Mouse (Mus musculus): ENCODE measurements at regions not wholly inside any gene's neighbourhood (a gene's known extent, or its start where the extent isn't known, plus 50 kb on each side); places are given as distances from the start of the nearest gene placed in this dataset.
A peak's percentile ranks its signal among the peaks of the same experiment; 100 is the strongest.

DNA sequence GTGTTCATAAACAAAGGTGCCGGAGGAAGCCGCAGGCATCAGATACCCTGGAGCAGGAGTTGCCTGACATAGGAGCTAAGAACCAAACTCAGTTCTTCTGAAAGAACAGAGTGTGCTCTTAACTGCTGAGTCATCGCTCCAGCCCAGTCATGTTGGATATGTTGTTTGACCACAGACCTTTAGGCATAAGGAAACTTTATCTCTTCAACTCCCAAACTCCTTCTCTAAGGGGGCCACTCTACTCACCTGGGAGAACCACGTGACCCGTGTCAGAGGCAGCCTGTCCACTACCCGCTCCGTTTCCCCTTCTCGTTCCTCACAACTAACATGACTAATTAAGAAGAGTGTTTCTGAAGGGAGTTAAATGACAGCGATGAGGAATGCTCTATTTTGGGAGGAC is 103.2 kb downstream of the Hlx start:
- no peak overlapping the region for H3K9ac ChIP-seq
- no peaks in the 10 kb centered on the region for H3K27me3 ChIP-seq (replicated peaks)
- peak; percentile 61; the same call in 1 of the 2 replicates for ATAC-seq (ENCODE audit: extremely low read depth, insufficient number of reproducible peaks, low FRiP score, low TSS enrichment)
- H3K4me1 ChIP-seq: peaks cover 25% of the 10 kb centered on the region
- H3K9me3 ChIP-seq: no peaks in the 10 kb centered on the region
- H3K27ac ChIP-seq (replicated peaks): peak overlapping the region; percentile 24; the same call in 1 of the 2 replicates
- WGBS: 57% methylated on average over 9 of the region's 9 CpGs
- H3K4me3 ChIP-seq: no peak overlapping the region
- H3K36me3 ChIP-seq: no peaks in the 10 kb centered on the region
- H3K4me2 ChIP-seq: peak overlapping the region; percentile 29

DNA sequence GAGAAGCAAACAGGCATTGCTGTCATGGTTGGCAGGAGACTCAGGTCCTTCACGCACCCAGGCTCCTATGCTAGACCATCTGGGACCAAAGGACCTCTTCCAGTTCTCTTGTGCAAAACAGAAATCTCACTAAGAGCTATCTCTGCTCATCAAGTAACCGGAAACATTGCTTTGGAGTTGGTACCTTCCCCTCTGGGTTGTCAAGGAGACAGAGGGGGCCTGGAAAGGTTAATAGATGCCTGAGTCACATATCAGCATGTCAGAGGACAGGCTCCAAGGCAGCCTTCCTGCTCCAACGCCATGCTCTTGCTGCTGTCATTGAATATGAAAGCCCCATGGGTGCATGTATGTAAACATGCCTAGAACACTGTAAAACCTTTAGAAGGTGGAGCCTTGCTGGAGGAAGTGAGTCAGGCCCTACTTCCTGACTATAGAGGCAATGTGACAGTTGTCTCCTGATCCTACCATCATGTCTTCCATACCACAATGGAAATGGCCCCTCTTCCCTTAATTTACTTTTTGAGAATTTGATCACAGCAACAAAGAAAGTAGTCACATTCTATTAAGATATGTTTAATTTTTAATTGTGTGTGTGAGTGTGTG is 103.8 kb downstream of the Hlx start:
- Histone ChIP-seq H3K9me3 (no peaks in the 10 kb centered on the region), H3K9ac (no peak overlapping the region), H3K36me3 (no peaks in the 10 kb centered on the region), H3K27me3 (replicated peaks) (no peaks in the 10 kb centered on the region), H3K4me1 (peaks cover 25% of the 10 kb centered on the region), H3K4me2 (no peak overlapping the region), H3K4me3 (no peak overlapping the region), H3K27ac (replicated peaks) (0 out of 2 replicates have a peak overlapping the region, but pooled peaks have one; percentile 24)
- 64% methylated on average over 3 of the region's 3 CpGs for WGBS
- ATAC-seq (ENCODE audit: extremely low read depth, insufficient number of reproducible peaks, low FRiP score, low TSS enrichment): no peak

DNA sequence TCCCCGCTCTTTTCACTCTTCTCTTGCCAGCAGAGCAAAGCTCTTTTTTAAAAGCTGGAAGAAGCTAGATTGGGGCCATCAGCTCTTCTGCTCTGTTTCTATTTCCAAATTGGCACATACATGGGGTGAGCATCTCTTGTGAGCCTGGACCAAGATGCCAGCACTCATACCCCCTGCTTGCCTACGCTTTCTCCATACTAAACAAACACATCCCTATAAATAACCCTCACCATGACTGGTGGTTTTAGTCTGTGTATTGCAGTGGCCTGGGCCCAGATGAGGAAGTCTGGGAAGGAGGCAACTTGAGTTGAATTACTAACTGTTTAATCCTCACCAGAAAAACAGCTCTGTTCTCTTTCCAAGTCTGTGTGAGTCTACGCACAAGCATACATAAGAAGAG is 110.0 kb downstream of the Hlx start:
- H3K9ac ChIP-seq: no peak overlapping the region
- no peaks in the 10 kb centered on the region for H3K9me3 ChIP-seq
- H3K27me3 ChIP-seq (replicated peaks): no peaks in the 10 kb centered on the region
- peaks cover 7% of the 10 kb centered on the region; the same call in 1 of the 2 replicates for H3K4me1 ChIP-seq
- no peak for ATAC-seq (ENCODE audit: extremely low read depth, insufficient number of reproducible peaks, low FRiP score, low TSS enrichment)
- no peak overlapping the region for H3K27ac ChIP-seq (replicated peaks)
- WGBS: 81% methylated on average over 3 of the region's 3 CpGs
- H3K4me3 ChIP-seq: no peak overlapping the region
- no peak overlapping the region for H3K4me2 ChIP-seq
- no peaks in the 10 kb centered on the region for H3K36me3 ChIP-seq

DNA sequence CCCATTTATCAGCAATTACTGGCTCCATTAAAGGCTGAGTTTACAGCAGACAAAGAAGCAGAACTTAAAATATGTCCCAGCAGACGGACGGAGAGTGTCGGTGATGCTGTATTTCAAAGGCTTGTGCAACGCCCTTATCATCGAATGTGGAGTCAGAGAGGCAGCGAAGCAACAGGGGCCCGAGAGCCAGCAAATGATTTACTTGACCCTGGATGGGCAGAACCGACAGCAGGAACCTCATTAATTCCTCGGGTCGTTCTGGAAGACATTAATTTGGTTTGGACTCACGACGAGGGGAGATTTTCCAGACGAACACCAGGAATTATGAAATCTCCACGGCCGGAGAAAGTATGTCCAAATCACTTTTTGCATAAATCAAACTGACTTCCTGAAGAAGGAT is 110.5 kb downstream of the Hlx start:
- no peak for ATAC-seq (ENCODE audit: extremely low read depth, insufficient number of reproducible peaks, low FRiP score, low TSS enrichment)

DNA sequence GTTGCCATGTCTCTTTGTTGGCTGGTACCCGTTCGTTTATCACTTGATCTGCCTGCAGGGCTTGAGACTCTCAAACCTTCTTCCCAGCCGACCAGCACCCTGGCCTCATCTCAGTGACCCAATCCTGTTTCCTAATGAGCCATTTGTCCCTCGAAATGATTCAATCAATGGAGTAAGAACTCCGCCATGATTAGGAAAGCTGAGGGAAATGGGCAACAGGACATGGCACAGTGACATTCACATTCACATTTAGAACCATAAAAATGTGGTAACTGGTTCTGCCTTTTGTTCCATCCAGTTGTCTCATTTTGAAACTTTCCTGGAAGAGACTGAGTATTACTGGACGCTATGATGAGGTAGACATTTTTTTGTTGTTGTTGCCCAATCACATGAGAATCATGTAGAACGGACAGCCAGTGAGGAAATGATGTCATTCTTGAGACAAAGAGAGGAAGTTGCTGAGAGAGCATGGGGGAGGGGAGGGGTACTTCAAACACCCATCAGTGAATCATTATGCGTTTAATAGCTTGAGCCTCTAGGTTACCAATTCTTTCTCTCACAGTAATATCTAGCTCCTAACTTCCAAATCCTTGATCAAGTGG is 114.5 kb downstream of the Hlx start:
- H3K27me3 ChIP-seq (replicated peaks): no peaks in the 10 kb centered on the region
- no peak overlapping the region for H3K9ac ChIP-seq
- H3K4me2 ChIP-seq: no peak overlapping the region
- H3K27ac ChIP-seq (replicated peaks): no peak overlapping the region
- peaks cover 7% of the 10 kb centered on the region; the same call in 1 of the 2 replicates for H3K4me1 ChIP-seq
- H3K9me3 ChIP-seq: no peaks in the 10 kb centered on the region
- no peak for ATAC-seq (ENCODE audit: extremely low read depth, insufficient number of reproducible peaks, low FRiP score, low TSS enrichment)
- no peak overlapping the region for H3K4me3 ChIP-seq
- 66% methylated on average over 8 of the region's 8 CpGs for WGBS
- H3K36me3 ChIP-seq: no peaks in the 10 kb centered on the region

More for the DNA sequence above, 110.5 kb downstream of the Hlx start:
- Histone ChIP-seq H3K36me3 (no peaks in the 10 kb centered on the region), H3K9me3 (no peaks in the 10 kb centered on the region), H3K4me3 (no peak overlapping the region), H3K27ac (replicated peaks) (no peak overlapping the region), H3K4me1 (peaks cover 7% of the 10 kb centered on the region; the same call in 1 of the 2 replicates), H3K9ac (no peak overlapping the region), H3K4me2 (no peak overlapping the region), H3K27me3 (replicated peaks) (no peaks in the 10 kb centered on the region)
- 51% methylated on average over 15 of the region's 15 CpGs for WGBS

DNA sequence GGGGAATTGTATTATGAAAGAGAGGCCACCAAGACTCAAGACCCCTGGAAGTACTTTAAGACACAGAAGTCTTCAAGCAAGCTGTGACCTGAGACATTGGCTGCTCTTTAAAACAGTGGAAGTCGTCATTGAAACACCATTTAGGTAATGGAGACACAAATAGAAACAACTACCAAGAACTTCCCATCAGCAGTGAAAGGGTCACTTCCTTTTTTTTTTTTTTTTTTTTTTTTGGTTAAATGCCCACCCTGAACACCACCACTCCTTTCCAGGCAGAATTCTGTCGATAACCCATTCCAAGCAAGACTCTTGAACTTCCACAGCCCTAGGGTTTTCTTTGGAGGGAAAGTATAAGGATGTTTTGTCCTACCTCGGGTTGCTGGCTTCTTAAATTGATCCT is 116.4 kb downstream of the Hlx start:
- Histone ChIP-seq H3K27ac (replicated peaks) (no peak overlapping the region), H3K4me2 (no peak overlapping the region), H3K27me3 (replicated peaks) (peaks cover 3% of the 10 kb centered on the region; the same call in 1 of the 2 replicates), H3K36me3 (no peaks in the 10 kb centered on the region), H3K9me3 (no peaks in the 10 kb centered on the region), H3K4me1 (no peaks in the 10 kb centered on the region), H3K9ac (no peak overlapping the region), H3K4me3 (no peak overlapping the region)
- WGBS: 59% methylated on average over 3 of the region's 3 CpGs
- ATAC-seq (ENCODE audit: extremely low read depth, insufficient number of reproducible peaks, low FRiP score, low TSS enrichment): no peak

DNA sequence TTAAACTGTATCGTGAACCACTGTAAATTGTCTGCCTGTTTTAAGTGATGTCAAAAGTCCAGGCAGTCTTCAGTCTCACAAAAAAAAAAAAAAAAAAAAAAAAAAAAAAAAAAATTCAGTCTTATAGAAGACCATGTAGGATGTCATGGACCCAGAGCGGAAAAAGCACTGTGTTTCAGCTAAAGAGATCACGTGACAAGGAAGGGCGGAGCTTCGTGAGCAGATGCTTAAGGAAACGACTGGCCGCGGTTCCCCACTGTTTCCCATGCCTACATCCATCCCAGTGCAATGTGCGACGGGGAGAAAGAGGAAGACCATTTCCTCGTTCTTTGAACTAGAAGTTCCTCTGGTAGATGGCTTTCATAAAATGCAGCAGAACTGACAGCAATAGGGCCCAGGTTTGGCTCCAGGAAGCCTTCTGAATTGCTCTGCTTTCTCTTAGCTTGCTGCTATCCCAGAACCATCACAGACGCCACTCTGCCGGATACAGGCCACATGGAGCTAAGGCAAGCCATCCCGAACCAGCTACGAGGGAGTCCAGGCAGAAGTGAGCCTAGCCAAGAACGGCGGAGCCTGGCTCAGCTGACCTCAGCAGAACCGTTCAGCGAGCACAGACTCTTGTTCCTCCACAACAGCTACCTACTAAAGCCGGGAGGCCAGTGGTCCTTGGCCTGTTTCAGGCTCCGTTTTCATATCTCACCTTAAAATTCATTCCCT is 117.6 kb downstream of the Hlx start:
- H3K4me3 ChIP-seq: no peak overlapping the region
- no peak overlapping the region for H3K27ac ChIP-seq (replicated peaks)
- H3K27me3 ChIP-seq (replicated peaks): peaks cover 12% of the 10 kb centered on the region; the same call in 1 of the 2 replicates
- H3K4me1 ChIP-seq: no peaks in the 10 kb centered on the region
- WGBS: 75% methylated on average over 21 of the region's 21 CpGs
- H3K9ac ChIP-seq: no peak overlapping the region
- no peaks in the 10 kb centered on the region for H3K36me3 ChIP-seq
- no peaks in the 10 kb centered on the region for H3K9me3 ChIP-seq
- ATAC-seq (ENCODE audit: extremely low read depth, insufficient number of reproducible peaks, low FRiP score, low TSS enrichment): no peak
- no peak overlapping the region for H3K4me2 ChIP-seq

DNA sequence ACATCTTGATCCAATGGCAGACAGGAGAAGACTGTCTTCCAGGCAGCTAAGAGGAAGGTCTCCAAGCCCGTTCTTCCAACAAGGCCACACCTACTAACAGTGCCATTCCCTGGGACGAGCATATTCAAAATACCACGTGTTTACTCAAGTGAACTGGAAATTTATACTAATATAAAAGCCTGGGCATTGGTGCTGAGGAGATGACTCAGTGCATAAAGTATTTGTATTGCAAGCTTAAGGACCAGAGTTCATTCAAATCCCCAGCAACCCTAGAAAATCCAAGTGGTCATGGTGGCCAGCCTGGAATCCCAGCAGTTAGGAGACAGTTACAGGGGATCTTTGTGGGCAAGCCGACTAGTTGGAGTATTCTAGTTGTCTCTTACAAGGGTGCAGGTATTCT is 119.5 kb downstream of the Hlx start:
- no peak for ATAC-seq (ENCODE audit: extremely low read depth, insufficient number of reproducible peaks, low FRiP score, low TSS enrichment)
- H3K9me3 ChIP-seq: no peaks in the 10 kb centered on the region
- no peak overlapping the region for H3K9ac ChIP-seq
- WGBS: 78% methylated on average over 4 of the region's 4 CpGs
- peaks cover 17% of the 10 kb centered on the region; the same call in 1 of the 2 replicates for H3K27me3 ChIP-seq (replicated peaks)
- H3K36me3 ChIP-seq: no peaks in the 10 kb centered on the region
- H3K4me1 ChIP-seq: no peaks in the 10 kb centered on the region
- no peak overlapping the region for H3K4me3 ChIP-seq
- no peak overlapping the region for H3K27ac ChIP-seq (replicated peaks)
- H3K4me2 ChIP-seq: no peak overlapping the region

DNA sequence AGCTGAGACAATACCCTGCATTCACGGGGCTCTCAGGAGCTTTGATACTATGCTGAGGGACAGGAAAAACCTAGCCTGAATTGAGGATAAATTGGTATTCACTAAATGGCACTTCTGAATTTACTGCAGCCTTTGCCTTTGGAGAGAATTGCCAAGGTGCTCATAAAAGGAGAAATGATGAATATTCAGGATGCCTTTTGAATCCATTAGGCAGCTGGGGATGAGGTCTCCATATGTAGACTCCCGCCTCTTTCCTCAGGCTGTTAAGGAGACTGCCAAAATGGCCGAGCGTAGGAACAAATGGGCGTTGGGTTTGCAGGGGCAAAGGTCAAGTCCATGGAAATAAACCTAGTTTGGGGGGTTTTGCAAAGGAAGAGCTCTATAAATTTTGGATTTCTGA is 123.5 kb downstream of the Hlx start:
- Histone ChIP-seq H3K9me3 (no peaks in the 10 kb centered on the region), H3K4me1 (peaks cover 7% of the 10 kb centered on the region), H3K4me2 (no peak overlapping the region), H3K9ac (no peak overlapping the region), H3K36me3 (no peaks in the 10 kb centered on the region), H3K4me3 (no peak overlapping the region), H3K27me3 (replicated peaks) (peaks cover 32% of the 10 kb centered on the region), H3K27ac (replicated peaks) (no peak overlapping the region)
- no peak for ATAC-seq (ENCODE audit: extremely low read depth, insufficient number of reproducible peaks, low FRiP score, low TSS enrichment)
- WGBS: 70% methylated on average over 5 of the region's 5 CpGs

DNA sequence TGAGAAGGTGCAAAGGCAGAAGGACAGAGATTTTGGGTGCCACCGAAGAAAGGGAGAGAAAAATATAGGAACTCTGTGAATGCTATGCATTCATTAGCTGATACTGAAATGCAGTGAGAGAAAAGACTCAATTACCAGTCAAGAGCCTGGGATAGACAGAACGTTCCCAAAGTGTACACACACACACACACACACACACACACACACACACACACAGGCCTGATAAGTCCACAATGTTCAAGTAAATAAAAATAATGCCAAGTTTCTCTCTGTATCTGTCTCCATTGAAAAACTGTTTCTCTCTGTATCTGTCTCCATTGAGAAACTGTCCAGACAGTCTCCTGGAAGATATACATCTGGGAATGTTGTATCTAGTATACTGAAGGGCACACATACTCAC is 124.1 kb downstream of the Hlx start:
- H3K27me3 ChIP-seq (replicated peaks): peaks cover 32% of the 10 kb centered on the region
- peaks cover 7% of the 10 kb centered on the region for H3K4me1 ChIP-seq
- H3K4me2 ChIP-seq: no peak overlapping the region
- 60% methylated on average over 2 of the region's 2 CpGs for WGBS
- no peaks in the 10 kb centered on the region for H3K9me3 ChIP-seq
- H3K27ac ChIP-seq (replicated peaks): no peak overlapping the region
- no peaks in the 10 kb centered on the region for H3K36me3 ChIP-seq
- ATAC-seq (ENCODE audit: extremely low read depth, insufficient number of reproducible peaks, low FRiP score, low TSS enrichment): no peak
- no peak overlapping the region for H3K4me3 ChIP-seq
- no peak overlapping the region for H3K9ac ChIP-seq

DNA sequence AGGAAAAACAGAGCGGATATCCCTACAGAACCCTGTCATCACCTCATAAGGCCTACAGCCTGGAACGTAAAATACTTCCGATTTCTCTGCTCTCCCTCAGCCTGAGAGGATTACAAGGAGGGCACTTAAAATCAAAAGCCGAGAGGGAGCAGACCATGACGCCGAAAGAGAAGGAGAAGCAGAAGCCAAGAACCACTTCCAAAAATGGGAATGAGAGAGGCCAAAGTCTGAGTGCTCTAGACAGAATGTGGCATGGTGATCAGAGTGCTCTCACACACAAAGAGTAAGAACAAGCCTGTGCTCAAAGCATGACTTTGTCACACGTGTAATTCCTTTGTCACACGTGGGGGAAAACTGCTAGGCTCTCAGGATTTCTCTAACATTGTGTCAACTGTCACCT is 125.9 kb downstream of the Hlx start:
- no peak overlapping the region for H3K27ac ChIP-seq (replicated peaks)
- H3K36me3 ChIP-seq: no peaks in the 10 kb centered on the region
- peaks cover 34% of the 10 kb centered on the region for H3K27me3 ChIP-seq (replicated peaks)
- H3K4me3 ChIP-seq: no peak overlapping the region
- 30% methylated on average over 8 of the region's 8 CpGs for WGBS
- peak overlapping the region; percentile 30 for H3K4me2 ChIP-seq
- no peak for ATAC-seq (ENCODE audit: extremely low read depth, insufficient number of reproducible peaks, low FRiP score, low TSS enrichment)
- peaks cover 7% of the 10 kb centered on the region for H3K4me1 ChIP-seq
- no peaks in the 10 kb centered on the region for H3K9me3 ChIP-seq
- no peak overlapping the region for H3K9ac ChIP-seq
